Mouse (Mus musculus): ENCODE results near the gene Elof1. TPM values are rescaled to one million over a fixed set of nuclear protein-coding genes. Genes with fewer than 3 reads are reported as not detected.

The Elof1 gene
- total RNA-seq (2023): 10 to 100 TPM; 35.8 to 42.7 TPM

DNA sequence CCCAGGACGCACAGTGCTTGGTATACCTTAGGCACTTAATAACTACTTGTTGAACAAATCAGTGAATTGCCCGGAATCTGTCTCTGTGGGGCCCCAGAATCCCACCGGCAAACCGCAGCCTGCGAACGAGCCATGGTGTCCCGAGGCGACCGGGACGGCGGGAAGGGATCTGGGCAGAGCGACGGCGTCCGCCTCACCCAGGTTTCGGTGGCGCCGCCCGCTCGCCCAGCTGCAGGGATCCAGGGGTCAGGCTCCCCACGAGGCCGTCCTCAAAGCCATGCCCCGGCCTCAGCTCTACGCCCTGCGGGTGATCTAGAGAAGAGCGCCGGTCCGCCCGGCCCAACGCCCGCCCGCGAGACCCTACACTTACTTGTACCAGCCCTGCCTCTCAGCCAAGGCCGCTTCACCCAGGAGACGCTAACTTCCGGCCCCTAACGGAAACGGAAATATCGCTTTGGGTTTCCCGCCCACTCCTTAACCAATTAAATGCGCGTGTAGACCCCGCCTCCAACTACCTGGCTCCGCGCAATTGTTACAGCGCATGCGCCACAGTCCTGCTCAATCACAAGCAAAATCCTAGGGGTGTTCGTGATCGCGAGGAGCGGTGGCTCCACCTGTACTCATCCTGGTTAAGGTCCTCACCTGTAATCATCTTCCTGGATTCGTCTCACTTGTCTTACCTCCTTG lies at the start of gene Elof1:
Gene Elof1, minus strand, starts transcription at position 433 of the 687 bp plus-strand sequence.

DNA sequence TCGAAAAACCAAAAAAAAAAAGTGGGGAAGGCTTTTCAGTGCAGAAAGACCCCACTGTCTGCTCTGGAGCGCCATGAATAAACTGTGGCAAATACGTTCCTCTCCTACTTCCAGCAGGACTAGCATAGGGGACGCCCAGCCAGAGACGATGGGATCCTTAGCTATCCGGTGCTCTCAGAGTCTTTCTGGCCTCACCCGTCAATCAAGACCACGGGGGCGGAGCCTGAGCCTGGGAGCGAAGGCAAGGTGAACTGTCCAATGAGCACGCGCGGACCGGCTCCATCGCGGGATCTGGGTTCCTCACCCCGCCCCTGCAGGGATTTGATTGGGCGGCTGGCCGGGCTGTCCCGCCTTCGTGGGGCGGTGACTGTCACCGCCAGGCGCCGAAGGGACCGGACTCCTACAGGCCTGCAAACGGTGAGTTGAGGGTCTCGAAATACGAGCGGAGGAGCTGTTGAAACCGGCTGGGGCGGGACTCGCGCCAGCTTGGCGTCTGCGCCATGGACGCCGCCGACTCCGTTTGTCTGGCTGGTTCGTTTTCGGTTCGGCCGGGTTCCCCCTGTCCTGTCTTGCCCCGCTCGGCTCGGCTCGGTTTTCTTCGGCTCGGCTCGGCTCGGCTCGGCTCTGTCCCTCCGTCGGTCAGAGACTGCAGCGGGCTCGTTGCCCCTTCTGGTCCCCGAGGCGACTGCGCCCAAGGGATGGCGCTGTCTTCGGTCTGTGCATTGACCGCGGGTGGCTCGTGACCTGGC lies 39.7 kb upstream of the Elof1 start, which contains the start of gene Pigyl:
Gene Pigyl, plus strand, starts transcription at position 350 of the 749 bp plus-strand sequence.

DNA sequence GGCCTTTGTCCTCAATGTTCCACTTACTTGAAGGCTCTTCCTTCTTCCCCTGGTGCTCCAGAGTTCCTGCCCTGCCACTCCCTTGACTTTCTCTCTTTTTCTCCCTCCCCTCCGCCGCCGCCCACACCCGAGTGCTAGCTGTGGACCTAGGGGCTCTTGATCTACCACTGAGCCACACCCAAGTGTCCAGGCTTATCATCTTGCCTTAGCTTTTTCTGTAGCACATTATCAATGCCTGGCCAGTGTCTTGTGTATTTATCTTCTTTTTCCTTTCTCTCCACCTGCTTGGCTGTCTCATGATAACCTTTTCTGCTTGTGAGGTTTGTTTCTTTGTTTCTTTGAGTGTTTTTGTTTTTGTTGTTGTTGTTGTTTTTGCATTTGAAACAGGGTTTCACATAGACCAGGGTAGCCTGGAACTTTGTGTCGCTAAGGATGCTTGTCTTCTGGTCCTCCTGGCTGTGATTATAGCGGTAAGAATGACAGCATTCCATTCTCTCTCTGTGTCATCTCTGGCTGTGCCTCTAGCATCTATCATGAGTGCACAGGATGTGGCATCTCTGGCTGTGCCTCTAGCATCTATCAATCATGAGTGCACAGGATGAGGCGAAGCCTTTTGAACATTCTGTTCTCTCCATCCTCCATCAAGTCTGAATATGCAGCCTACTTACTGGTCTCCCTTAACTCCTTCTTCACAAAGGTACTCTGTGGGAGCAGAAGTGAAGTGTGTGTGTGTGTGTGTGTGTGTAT lies 18.8 kb upstream of the Elof1 start, which contains the start of gene Acp5:
Gene Acp5, minus strand, starts transcription at position 68 of the 747 bp plus-strand sequence.

DNA sequence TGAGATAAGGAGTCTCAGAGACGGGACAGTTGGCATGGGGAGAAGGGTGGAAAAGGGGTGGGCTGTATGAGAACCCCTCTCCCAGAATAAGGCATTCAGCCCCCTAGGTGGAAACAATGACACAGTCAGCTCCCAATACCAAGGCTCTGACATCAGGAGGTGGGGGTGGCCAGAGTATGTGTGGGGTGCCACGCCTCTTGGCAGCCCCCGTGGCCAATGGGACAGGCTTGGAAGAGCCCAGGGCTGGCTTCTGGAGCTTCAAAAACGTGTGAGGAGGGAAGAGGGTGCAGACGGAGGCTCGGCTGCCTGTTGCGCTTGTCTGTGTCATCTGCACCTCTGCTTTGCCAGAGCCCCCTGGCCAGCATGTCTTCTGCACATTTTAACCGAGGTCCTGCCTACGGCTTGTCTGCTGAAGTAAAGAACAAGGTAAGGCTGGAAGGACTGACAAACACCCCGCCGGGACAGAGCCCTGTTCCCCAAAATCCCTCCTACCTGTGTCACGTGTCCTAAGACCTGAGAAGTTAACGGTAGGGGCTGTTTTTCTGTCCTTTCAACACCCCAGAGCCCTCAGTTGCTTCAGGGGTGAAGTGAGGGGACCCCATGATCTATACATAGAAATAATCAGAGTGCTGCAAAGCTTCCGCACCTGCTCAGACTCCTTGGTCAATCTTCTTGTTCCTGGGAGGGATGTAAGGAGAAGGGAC lies 17.8 kb downstream of the Elof1 start, which contains the start of gene Cnn1:
Gene Cnn1, plus strand, starts transcription at position 224 of the 704 bp plus-strand sequence.

DNA sequence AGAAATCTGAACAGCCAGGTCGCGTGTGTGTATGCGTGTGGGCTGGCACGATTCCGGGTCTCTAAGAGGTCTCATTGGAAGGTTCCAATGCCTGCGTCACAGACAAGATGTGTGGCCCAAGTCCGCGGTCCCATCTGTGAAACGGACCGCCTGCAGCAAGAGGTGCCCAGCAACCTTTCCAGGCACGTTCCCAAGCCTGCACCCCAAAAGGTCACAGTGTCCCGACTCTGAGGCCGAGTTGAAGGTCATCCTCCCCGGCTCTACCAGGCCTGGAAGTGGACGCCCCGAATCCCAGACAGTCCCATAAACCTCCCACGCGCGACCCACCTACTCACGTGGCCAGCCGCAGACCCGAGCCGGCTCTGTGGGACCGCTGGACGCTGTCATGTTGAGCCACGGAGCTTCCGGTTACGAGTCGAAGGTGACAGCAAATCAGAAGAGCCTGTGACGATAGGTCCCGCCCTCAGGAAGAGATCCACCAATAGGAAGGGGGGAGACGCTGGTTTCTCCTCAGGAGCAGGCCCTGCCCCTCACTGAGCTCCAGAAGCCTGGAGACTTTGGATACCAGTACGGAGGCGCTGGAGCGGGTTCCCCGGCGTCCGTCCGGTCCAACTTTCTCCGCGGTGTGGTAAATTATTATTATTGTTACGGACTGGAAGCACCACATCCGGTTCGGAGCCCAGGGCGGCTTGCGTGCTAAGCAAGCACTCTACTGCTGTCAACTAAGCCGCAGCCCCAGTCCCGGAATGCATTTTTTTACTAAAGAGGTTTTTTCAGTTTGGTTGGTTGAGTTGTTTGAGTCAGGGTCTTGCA lies 31.7 kb downstream of the Elof1 start, which contains the start of gene Ecsit:
Gene Ecsit, minus strand, starts transcription at position 417 of the 813 bp plus-strand sequence.

DNA sequence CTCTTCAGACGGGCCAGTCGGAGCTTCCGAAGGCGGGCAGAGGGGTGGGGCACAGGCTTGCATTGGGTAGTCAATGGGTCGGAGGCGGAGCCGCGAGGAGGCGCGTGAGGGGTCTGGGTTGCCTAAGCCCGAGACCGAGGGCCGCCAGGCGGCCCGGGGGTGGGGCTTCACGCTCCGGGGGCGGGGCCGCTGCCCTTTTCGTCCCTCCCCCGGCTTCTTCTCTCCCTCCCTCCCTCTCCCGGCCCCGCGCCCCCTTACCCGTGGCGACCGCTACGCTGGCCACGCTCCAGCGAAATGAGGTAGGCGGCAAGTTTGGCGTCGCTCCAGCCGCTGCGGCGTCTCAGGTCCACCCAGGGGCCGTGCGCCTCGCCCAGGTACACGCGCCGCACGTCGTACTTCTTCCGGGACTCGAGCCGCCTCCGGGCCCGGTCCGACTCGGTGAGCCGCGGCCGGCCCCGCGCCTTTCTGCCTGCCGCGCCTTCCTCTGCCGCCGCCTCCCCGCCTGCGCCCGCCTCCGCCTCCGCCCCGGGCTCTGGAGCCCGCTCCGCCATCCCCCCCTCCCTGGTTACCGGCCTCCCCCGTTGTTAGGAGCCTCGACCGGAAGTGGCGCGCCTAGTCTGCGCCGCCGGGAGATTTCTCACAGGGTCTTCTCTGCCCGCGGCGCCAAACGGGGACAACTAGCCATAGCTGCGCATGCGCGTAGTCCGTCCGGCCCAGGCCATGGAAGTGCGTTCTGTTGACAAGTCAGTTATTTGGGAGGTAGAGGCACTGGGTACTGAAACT lies 46.0 kb downstream of the Elof1 start, which contains the start of the genes Gm49318 and Zfp653:
Gene Gm49318, minus strand, starts transcription at position 469 of the 783 bp plus-strand sequence.
Gene Zfp653, minus strand, starts transcription at position 586 of the 783 bp plus-strand sequence.

Other genes with a start within 250 kb of the Elof1 start
- gene Rab3d, start 199.0 kb downstream of the Elof1 start, total RNA-seq (2023): 100 to 1,000 TPM; 172 to 188 TPM
- gene Ccdc159, start 189.7 kb downstream of the Elof1 start, total RNA-seq (2023): 1 to 10 TPM; 1.3 TPM
- 10 to 100 TPM; 16.9 to 18.5 TPM for gene Tmem205, start 189.6 kb downstream of the Elof1 start, total RNA-seq (2023)
- gene Plppr2, start 180.1 kb downstream of the Elof1 start, total RNA-seq (2023): 1 to 10 TPM; 1.0 TPM
- gene Swsap1, start 161.4 kb downstream of the Elof1 start, total RNA-seq (2023): 1 to 10 TPM; 3.6 to 5.4 TPM
- gene Epor, start 153.7 kb downstream of the Elof1 start, total RNA-seq (2023): 1 to 10 TPM; 3.4 to 8.7 TPM
- gene Rgl3, start 127.7 kb downstream of the Elof1 start, total RNA-seq (2023): not detected
- not detected for gene Ccdc151, start 114.5 kb downstream of the Elof1 start, total RNA-seq (2023)
- 10 to 100 TPM; 53.0 to 58.7 TPM for gene Prkcsh, start 114.4 kb downstream of the Elof1 start, total RNA-seq (2023)
- not detected for gene Elavl3, start 65.1 kb downstream of the Elof1 start, total RNA-seq (2023)
- gene Gm49318, start 45.9 kb downstream of the Elof1 start, total RNA-seq (2023): not detected
- 10 to 100 TPM in 1 of 2 experiments, 1 to 10 TPM in 1; 8.4 to 12.0 TPM for gene Zfp653, start 45.8 kb downstream of the Elof1 start, total RNA-seq (2023)
- gene Ecsit, start 31.7 kb downstream of the Elof1 start, total RNA-seq (2023): 1 to 10 TPM; 7.1 to 8.9 TPM
- not detected for gene Cnn1, start 18.0 kb downstream of the Elof1 start, total RNA-seq (2023)
- gene Acp5, start 18.5 kb upstream of the Elof1 start, total RNA-seq (2023): 10 to 100 TPM; 17.1 to 26.9 TPM
- 10 to 100 TPM; 14.6 to 16.6 TPM for gene Pigyl, start 39.7 kb upstream of the Elof1 start, total RNA-seq (2023)
- gene Zfp872, start 70.9 kb upstream of the Elof1 start, total RNA-seq (2023): not detected
- 10 to 100 TPM; 15.5 TPM for gene Zfp809, start 108.5 kb upstream of the Elof1 start, total RNA-seq (2023)
- gene Zfp599, start 142.7 kb upstream of the Elof1 start, total RNA-seq (2023): under 1 TPM; 0.31 to 0.40 TPM
- 1 to 10 TPM; 6.8 to 8.8 TPM for gene Zfp810, start 190.5 kb upstream of the Elof1 start, total RNA-seq (2023)